Mouse (Mus musculus) T-helper 17 cell (primary cell): ENCODE measurements around the gene Taar7f.
"Not testable (repeated sequence)": the region's sequence is repeated elsewhere in the genome, so short reads cannot be mapped to it uniquely, and the experiment has no call there.

Experiments
- in situ Hi-C, 2 experiments: fragments of 300-600 bp; cut with MboI, MseI; formaldehyde crosslinking; loops; 1 replicate in 1 of 2; 2 replicates in 1 of 2; pipeline ENCODE4 v1.15.1; 2025; ENCODE audit warnings: high pct_unique_total_duplicates in 2 of 2

Taar7f gene

GRCm38 (mm10) chr10:24049210-24049609, at the start of gene Taar7f:
Gene Taar7f (plus strand): TSS chr10:24049510.
- in situ Hi-C loops, result no loop called here

- in situ Hi-C loops, result no loop called here
Measured at GRCm38 (mm10) chr10:23999639-24000038, 49.7 kb upstream of the Taar7f start, which contains the start of gene Taar7b. Gene Taar7b (plus strand): TSS chr10:23999939.

GRCm38 (mm10) chr10:24006442-24006841, 42.9 kb upstream of the Taar7f start:
- in situ Hi-C loops, result loop anchor here in 1 of 2 experiments (5.0 kb wide), 1 partner anchor 81 kb away; no protein-coding TSS in a partner anchor

GRCm38 (mm10) chr10:24007034-24007433, 42.3 kb upstream of the Taar7f start:
- in situ Hi-C loops, result loop anchor here in 1 of 2 experiments (5.0 kb wide), 1 partner anchor 80 kb away; no protein-coding TSS in a partner anchor

GRCm38 (mm10) chr10:24008143-24008542, 41.2 kb upstream of the Taar7f start:
- in situ Hi-C loops, result loop anchor here in 1 of 2 experiments (5.0 kb wide), 1 partner anchor 79 kb away; no protein-coding TSS in a partner anchor

- in situ Hi-C loops, result loop anchor here in 1 of 2 experiments (10.0 kb wide), 1 partner anchor 142 kb away; no protein-coding TSS in a partner anchor
Measured at GRCm38 (mm10) chr10:24026922-24027321, 22.4 kb upstream of the Taar7f start, which contains the start of gene Taar7d. Gene Taar7d (plus strand): TSS chr10:24027222.

GRCm38 (mm10) chr10:24031347-24031746, 18.0 kb upstream of the Taar7f start:
- in situ Hi-C loops, result no loop called here

GRCm38 (mm10) chr10:24037314-24037713, 12.0 kb upstream of the Taar7f start, which contains the start of gene Taar7e:
Gene Taar7e (plus strand): TSS chr10:24037614.
- in situ Hi-C loops, result no loop called here

- in situ Hi-C loops, result no loop called here
Measured at GRCm38 (mm10) chr10:24040120-24040869, 9.0 kb upstream of the Taar7f start.

GRCm38 (mm10) chr10:24052039-24052438, 2.7 kb downstream of the Taar7f start:
- in situ Hi-C loops, result no loop called here

- in situ Hi-C loops, result no loop called here
Measured at GRCm38 (mm10) chr10:24058986-24059385, 9.7 kb downstream of the Taar7f start.

- in situ Hi-C loops, result not testable (repeated sequence)
Measured at GRCm38 (mm10) chr10:24074751-24075150, 25.4 kb downstream of the Taar7f start.

- in situ Hi-C loops, result not testable (repeated sequence)
Measured at GRCm38 (mm10) chr10:24076200-24076599, 26.9 kb downstream of the Taar7f start, which contains the start of gene Taar8a. Gene Taar8a (plus strand): TSS chr10:24076500.

GRCm38 (mm10) chr10:24080166-24080565, 30.9 kb downstream of the Taar7f start:
- in situ Hi-C loops, result no loop called here

GRCm38 (mm10) chr10:24085936-24086335, 36.6 kb downstream of the Taar7f start:
- in situ Hi-C loops, result loop anchor here in 1 of 2 experiments (5.0 kb wide), 1 partner anchor 79 kb away; no protein-coding TSS in a partner anchor

GRCm38 (mm10) chr10:24086555-24086954, 37.2 kb downstream of the Taar7f start:
- in situ Hi-C loops, result loop anchor here in 1 of 2 experiments (5.0 kb wide), 1 partner anchor 79 kb away; no protein-coding TSS in a partner anchor

GRCm38 (mm10) chr10:24087168-24087567, 37.9 kb downstream of the Taar7f start:
- in situ Hi-C loops, result loop anchor here in 1 of 2 experiments (5.0 kb wide), 1 partner anchor 80 kb away; no protein-coding TSS in a partner anchor

- in situ Hi-C loops, result no loop called here
Measured at GRCm38 (mm10) chr10:24092194-24092593, 42.9 kb downstream of the Taar7f start, which contains the start of gene Taar8b. Gene Taar8b (minus strand): TSS chr10:24092294.

- in situ Hi-C loops, result not testable (repeated sequence)
Measured at GRCm38 (mm10) chr10:24097010-24097409, 47.7 kb downstream of the Taar7f start.
